Mouse (Mus musculus): Measurements from ENCODE around the gene Alcam. TPM values are rescaled to one million over a fixed set of nuclear protein-coding genes. Genes with fewer than 3 reads are reported as not detected.

Gene Alcam
- total and polyA plus RNA-seq, 3 experiments: 1.5 to 3.5 (median 2.4) TPM

DNA sequence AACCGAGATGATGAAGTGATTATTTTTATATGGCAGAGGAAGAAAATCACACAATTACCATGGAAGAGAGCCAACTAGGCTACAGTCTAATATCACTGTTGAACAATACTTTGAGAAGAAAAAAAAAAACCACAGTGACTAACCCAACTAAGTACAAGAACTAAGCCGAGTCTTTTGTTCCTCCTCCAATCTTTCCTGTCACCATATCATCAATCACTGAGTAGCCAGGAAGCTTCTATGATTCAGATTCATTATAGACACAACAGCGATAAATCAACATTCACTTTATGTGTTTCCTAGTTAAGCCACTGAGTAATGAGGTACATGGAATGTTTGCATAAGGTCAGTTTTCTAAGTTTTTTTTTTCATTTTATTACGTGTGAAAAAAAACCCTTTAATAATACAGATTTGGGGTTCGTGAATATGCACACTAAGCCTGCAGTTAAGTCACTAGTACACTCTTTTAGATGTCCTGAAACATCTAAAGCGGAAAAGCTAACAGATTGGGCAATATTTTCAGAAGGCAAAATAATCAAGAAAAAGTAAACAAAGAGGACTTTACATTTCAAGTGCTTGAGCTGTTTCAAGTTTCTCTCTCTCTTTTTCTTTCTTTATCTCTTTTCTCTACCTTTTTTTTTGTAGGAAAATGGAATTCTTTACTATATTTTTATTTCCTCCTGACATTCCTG lies 15.5 kb downstream of the Alcam start:
- Histone ChIP-seq H3K4me1 (ENCODE audit: control insufficient read depth, insufficient read depth, low read length) (no peaks in the 10 kb centered on the region), H3K9ac (ENCODE audit: low read depth, low read length) (no peak overlapping the region), H3K27me3 (ENCODE audit: control insufficient read depth, insufficient read depth, low read length) (no peaks in the 10 kb centered on the region), H3K4me3 (no peak overlapping the region), H3K27ac (no peak overlapping the region), H3K79me2 (replicated peaks; ENCODE audit: control insufficient read depth, insufficient read depth, low read length) (no peaks in the 10 kb centered on the region), H3K36me3 (ENCODE audit: control insufficient read depth, insufficient read depth, low read length) (no peaks in the 10 kb centered on the region)
- WGBS: 61% methylated on average over 6 of the region's 6 CpGs
- TF ChIP-seq EP300 (IDR thresholded peaks at IDR 0.05; ENCODE audit: insufficient read depth, low read depth, low read length) (no peak), POLR2A (IDR thresholded peaks at IDR 0.05; ENCODE audit: insufficient read depth, low read depth, low read length) (no peak), CTCF (IDR thresholded peaks at IDR 0.05) (no peak)
- DNase-seq: no peak
- intact Hi-C loops (cut with DNase I): no loop called here

DNA sequence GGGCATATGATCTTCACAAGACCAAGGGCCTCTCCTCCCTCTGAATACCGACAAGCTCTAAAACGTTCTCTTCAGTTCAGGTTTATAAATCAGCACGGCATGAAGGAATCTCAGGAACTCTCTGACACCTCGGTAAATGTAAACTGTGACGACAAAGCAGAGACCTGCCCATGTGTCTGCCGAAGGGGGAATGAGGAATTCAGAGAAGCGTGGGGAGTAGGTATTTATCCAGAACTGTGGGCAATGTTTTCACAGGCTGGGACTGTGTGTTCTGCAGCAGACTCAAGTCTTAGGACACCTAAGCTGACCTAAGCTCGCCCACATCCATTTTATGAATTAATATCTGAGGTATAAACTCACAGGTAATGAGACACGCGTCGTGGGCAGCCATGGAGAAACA lies 20.7 kb downstream of the Alcam start:
- WGBS: 66% methylated on average over 11 of the region's 11 CpGs
- Histone ChIP-seq H3K4me3 (no peak overlapping the region), H3K36me3 (ENCODE audit: control insufficient read depth, insufficient read depth, low read length) (no peaks in the 10 kb centered on the region), H3K27me3 (ENCODE audit: control insufficient read depth, insufficient read depth, low read length) (no peaks in the 10 kb centered on the region), H3K79me2 (replicated peaks; ENCODE audit: control insufficient read depth, insufficient read depth, low read length) (no peaks in the 10 kb centered on the region), H3K27ac (no peak overlapping the region), H3K9ac (ENCODE audit: low read depth, low read length) (no peak overlapping the region), H3K4me1 (ENCODE audit: control insufficient read depth, insufficient read depth, low read length) (no peaks in the 10 kb centered on the region; the same call in 1 of the 2 replicates)
- DNase-seq: no peak
- TF ChIP-seq POLR2A (IDR thresholded peaks at IDR 0.05; ENCODE audit: insufficient read depth, low read depth, low read length) (no peak), EP300 (IDR thresholded peaks at IDR 0.05; ENCODE audit: insufficient read depth, low read depth, low read length) (no peak), CTCF (IDR thresholded peaks at IDR 0.05) (no peak)
- intact Hi-C loops (cut with DNase I): no loop called here

DNA sequence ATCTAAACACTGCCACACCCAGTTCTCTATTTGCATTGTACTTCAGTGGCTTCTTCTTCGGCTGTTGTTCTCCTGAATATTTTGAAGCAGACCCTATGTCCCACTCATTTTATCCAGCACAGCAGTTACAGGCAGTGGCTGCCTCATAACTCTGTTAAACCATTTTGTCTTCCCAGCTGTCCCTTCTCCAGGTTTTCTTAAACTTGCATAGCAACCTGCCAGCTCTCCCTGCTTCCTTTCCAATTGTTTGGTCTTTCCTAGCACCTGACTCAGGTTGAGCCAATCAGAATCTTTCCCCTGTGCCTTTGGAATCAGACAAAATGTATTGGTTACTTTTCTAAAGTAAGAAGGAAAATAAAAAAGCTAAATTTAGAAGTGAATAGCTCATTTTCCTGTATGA lies 21.8 kb downstream of the Alcam start:
- Histone ChIP-seq H3K4me3 (no peak overlapping the region), H3K27me3 (ENCODE audit: control insufficient read depth, insufficient read depth, low read length) (no peaks in the 10 kb centered on the region), H3K79me2 (replicated peaks; ENCODE audit: control insufficient read depth, insufficient read depth, low read length) (no peaks in the 10 kb centered on the region), H3K9ac (ENCODE audit: low read depth, low read length) (no peak overlapping the region), H3K27ac (no peak overlapping the region), H3K36me3 (ENCODE audit: control insufficient read depth, insufficient read depth, low read length) (no peaks in the 10 kb centered on the region), H3K4me1 (ENCODE audit: control insufficient read depth, insufficient read depth, low read length) (no peaks in the 10 kb centered on the region; the same call in 1 of the 2 replicates)
- TF ChIP-seq CTCF (IDR thresholded peaks at IDR 0.05): no peak
- TF ChIP-seq EP300 (IDR thresholded peaks at IDR 0.05; ENCODE audit: insufficient read depth, low read depth, low read length): no peak
- TF ChIP-seq POLR2A (IDR thresholded peaks at IDR 0.05; ENCODE audit: insufficient read depth, low read depth, low read length): no peak
- intact Hi-C loops (cut with DNase I): no loop called here
- WGBS: 70% methylated on average over 1 of the region's 1 CpGs
- no peak for DNase-seq

DNA sequence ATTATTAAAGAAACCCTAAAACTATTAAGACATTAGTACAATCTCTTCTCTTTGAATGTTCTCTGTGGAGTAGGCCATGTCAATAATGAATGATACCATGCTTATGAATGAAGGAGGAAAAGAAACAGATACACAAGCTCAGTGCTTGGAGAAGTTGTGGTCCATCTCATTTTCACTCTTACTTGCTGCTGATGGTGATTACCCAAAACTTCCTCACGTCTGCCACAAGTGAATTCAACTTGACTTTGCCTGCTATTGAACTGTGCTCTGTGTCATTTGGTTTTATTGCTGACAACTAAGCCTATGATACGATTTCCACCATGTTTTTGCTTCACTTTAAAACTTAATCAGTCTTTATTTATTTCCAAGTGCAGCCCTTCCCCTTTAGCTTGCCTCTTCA lies 22.3 kb downstream of the Alcam start:
- 80% methylated on average over 2 of the region's 2 CpGs for WGBS
- no peaks in the 10 kb centered on the region for H3K79me2 ChIP-seq (replicated peaks; ENCODE audit: control insufficient read depth, insufficient read depth, low read length)
- no peaks in the 10 kb centered on the region for H3K36me3 ChIP-seq (ENCODE audit: control insufficient read depth, insufficient read depth, low read length)
- no peak for DNase-seq
- no peak overlapping the region for H3K9ac ChIP-seq (ENCODE audit: low read depth, low read length)
- H3K27me3 ChIP-seq (ENCODE audit: control insufficient read depth, insufficient read depth, low read length): no peaks in the 10 kb centered on the region
- H3K4me1 ChIP-seq (ENCODE audit: control insufficient read depth, insufficient read depth, low read length): no peaks in the 10 kb centered on the region; the same call in 1 of the 2 replicates
- no peak overlapping the region for H3K27ac ChIP-seq
- intact Hi-C loops (cut with DNase I): no loop called here
- no peak overlapping the region for H3K4me3 ChIP-seq
- no peak for TF ChIP-seq CTCF (IDR thresholded peaks at IDR 0.05)

DNA sequence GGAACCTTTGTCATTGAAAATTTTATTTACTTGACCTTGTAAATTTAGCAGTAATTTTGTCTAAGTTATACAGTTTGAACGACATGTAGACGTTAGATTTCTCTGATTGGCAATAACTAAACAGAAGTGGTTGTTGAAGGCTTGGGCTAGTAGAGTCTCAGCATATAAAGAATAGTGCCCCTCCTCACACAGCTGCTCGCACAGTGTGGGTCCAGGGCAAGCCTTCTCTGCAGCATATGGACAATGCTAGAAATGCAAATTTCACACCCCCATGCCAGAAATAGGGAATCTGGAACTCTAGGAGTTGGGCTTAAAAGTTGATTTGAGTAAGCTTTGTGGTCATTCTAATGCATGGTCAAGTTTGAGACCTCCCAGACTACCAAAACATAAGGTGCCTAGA lies 23.8 kb downstream of the Alcam start:
- 90% methylated on average over 3 of the region's 3 CpGs for WGBS

DNA sequence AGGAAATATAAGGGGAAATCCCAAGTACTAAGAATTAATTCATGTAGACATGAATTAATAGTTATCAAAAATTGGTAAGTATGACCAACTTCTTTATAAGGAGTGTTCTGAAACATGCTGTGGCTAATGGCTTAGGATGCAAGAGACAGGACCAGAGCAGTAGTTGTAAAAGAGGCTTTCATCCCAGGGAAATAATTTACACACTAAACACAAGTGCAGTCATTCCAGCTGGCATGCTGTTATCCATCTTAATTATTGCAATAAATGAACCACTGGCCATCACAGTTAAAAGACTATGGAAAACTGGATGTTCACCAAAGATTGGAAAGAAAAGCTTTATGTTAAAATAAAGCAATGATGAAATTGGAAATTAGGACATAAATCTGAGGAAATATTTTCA lies 24.2 kb downstream of the Alcam start:
- Histone ChIP-seq H3K36me3 (ENCODE audit: control insufficient read depth, insufficient read depth, low read length) (no peaks in the 10 kb centered on the region), H3K27me3 (ENCODE audit: control insufficient read depth, insufficient read depth, low read length) (no peaks in the 10 kb centered on the region), H3K4me3 (no peak overlapping the region), H3K79me2 (replicated peaks; ENCODE audit: control insufficient read depth, insufficient read depth, low read length) (no peaks in the 10 kb centered on the region), H3K4me1 (ENCODE audit: control insufficient read depth, insufficient read depth, low read length) (no peaks in the 10 kb centered on the region; the same call in 1 of the 2 replicates), H3K9ac (ENCODE audit: low read depth, low read length) (no peak overlapping the region), H3K27ac (no peak overlapping the region)
- TF ChIP-seq CTCF (IDR thresholded peaks at IDR 0.05) (no peak), EP300 (IDR thresholded peaks at IDR 0.05; ENCODE audit: insufficient read depth, low read depth, low read length) (no peak), POLR2A (IDR thresholded peaks at IDR 0.05; ENCODE audit: insufficient read depth, low read depth, low read length) (no peak)
- intact Hi-C loops (cut with DNase I): no loop called here
- no peak for DNase-seq

More for the DNA sequence above, 23.8 kb downstream of the Alcam start:
- no peaks in the 10 kb centered on the region for H3K27me3 ChIP-seq (ENCODE audit: control insufficient read depth, insufficient read depth, low read length)
- TF ChIP-seq CTCF (IDR thresholded peaks at IDR 0.05): no peak
- no peak for TF ChIP-seq POLR2A (IDR thresholded peaks at IDR 0.05; ENCODE audit: insufficient read depth, low read depth, low read length)
- TF ChIP-seq EP300 (IDR thresholded peaks at IDR 0.05; ENCODE audit: insufficient read depth, low read depth, low read length): no peak
- H3K9ac ChIP-seq (ENCODE audit: low read depth, low read length): no peak overlapping the region
- no peaks in the 10 kb centered on the region for H3K79me2 ChIP-seq (replicated peaks; ENCODE audit: control insufficient read depth, insufficient read depth, low read length)
- intact Hi-C loops (cut with DNase I): no loop called here
- no peak for DNase-seq
- no peak overlapping the region for H3K4me3 ChIP-seq
- no peaks in the 10 kb centered on the region; the same call in 1 of the 2 replicates for H3K4me1 ChIP-seq (ENCODE audit: control insufficient read depth, insufficient read depth, low read length)
- no peaks in the 10 kb centered on the region for H3K36me3 ChIP-seq (ENCODE audit: control insufficient read depth, insufficient read depth, low read length)
- no peak overlapping the region for H3K27ac ChIP-seq
